ENCODE assay signal across 9 mouse cellular contexts in genomic region chr5:118065516-118066255, GRCm38 (mm10). TPM values are rescaled to one million over a fixed set of nuclear protein-coding genes. Genes with fewer than 3 reads are reported as not detected.
DNase-seq lines count a peak whose midpoint lies in the region; ATAC-seq lines count a peak whose summit lies in the region.
"Had no signal": no experiment of that assay in that cellular context is flagged by ENCODE, and none has a peak within 500 bp of the region (broad histone marks: within the 10 kb centered on the region; RNA-seq: fewer than 3 reads in every experiment).

No protein-coding gene starts in this region.

- no peak overlapping the region for H3K4me2 ChIP-seq in heart, embryonic 12.5 days
- no peak overlapping the region for H3K4me2 ChIP-seq in heart, embryonic 15.5 days

- whole genome bisulfite sequencing in heart, embryonic 12.5 days, result 87% methylated on average over 19 of the region's 19 CpGs
- WGBS in heart, embryonic 15.5 days, result 80% methylated on average over 19 of the region's 19 CpGs

- DNase-seq in heart, adult 18-20 months, result peak; percentile 69 to 79
- DNase-seq in adrenal gland, postnatal 36 days, result peak; percentile 44 to 55
- peak; percentile 84 for DNase-seq in kidney, postnatal 14 days
- no peak for DNase-seq in left cerebral cortex, adult 9 months (ENCODE audit: low spot score in 2 of 2)
- no peak for DNase-seq in right cerebral cortex, postnatal 25 days
- DNase-seq: thymus, postnatal 14 days had no signal

- H3K9me3 ChIP-seq in heart, embryonic 12.5 days (replicated peaks), result no peaks in the 10 kb centered on the region
- no peaks in the 10 kb centered on the region for H3K9me3 ChIP-seq in heart, embryonic 15.5 days (replicated peaks)

- H3K4me3 ChIP-seq in heart, embryonic 12.5 days, result no peak overlapping the region
- no peak overlapping the region for H3K4me3 ChIP-seq in heart, embryonic 15.5 days

- H3K9ac ChIP-seq in heart, embryonic 12.5 days, result no peak overlapping the region
- no peak overlapping the region for H3K9ac ChIP-seq in heart, embryonic 15.5 days

- peaks cover 40% of the 10 kb centered on the region for H3K36me3 ChIP-seq in heart, embryonic 12.5 days
- H3K36me3 ChIP-seq in heart, embryonic 15.5 days, result no peaks in the 10 kb centered on the region; the same call in 1 of the 2 replicates

- no peak overlapping the region for H3K27ac ChIP-seq in heart, embryonic 12.5 days (ENCODE audit: poor library complexity, severe bottlenecking)
- H3K27ac ChIP-seq in heart, embryonic 15.5 days, result 0 out of 2 replicates have a peak overlapping the region, but pooled peaks have one; percentile 35

- H3K27me3 ChIP-seq in heart, embryonic 12.5 days (replicated peaks), result no peaks in the 10 kb centered on the region
- H3K27me3 ChIP-seq in heart, embryonic 15.5 days, result no peaks in the 10 kb centered on the region

- ATAC-seq in heart, embryonic 12.5 days (ENCODE audit: insufficient number of reproducible peaks, low FRiP score), result no peak
- ATAC-seq in heart, embryonic 15.5 days (replicated peaks; ENCODE audit: insufficient number of reproducible peaks, insufficient read depth, low FRiP score, low read depth), result no peak
- ATAC-seq in megakaryocyte-erythroid progenitor cell, adult 5-6 weeks (replicated peaks; ENCODE audit: low FRiP score, low TSS enrichment, poor library complexity, severe bottlenecking), result no peak

- peaks cover 34% of the 10 kb centered on the region for H3K4me1 ChIP-seq in heart, embryonic 12.5 days (replicated peaks)
- peaks cover 29% of the 10 kb centered on the region for H3K4me1 ChIP-seq in heart, embryonic 15.5 days (replicated peaks)

RNA-seq across cellular contexts. Expression of gene Tesc, which starts 38.1 kb away (rescaled TPM):
- 100 to 1,000 TPM; 183 to 211 TPM for total RNA-seq in heart, adult 18-20 months (2021)
- polyA plus RNA-seq in heart, embryonic 12.5 days (2016; fragmentation: Nextera tagmentation; extraction: Ambion mirVana), result 17.3 and 20.4 TPM in 2 replicates
- 100 to 1,000 TPM; 112 to 175 TPM for total RNA-seq in adrenal gland, postnatal 36 days (2021)
- polyA plus RNA-seq in heart, embryonic 15.5 days (2015; fragmentation: Nextera tagmentation; extraction: Ambion mirVana), result 10.1 and 11.0 TPM in 2 replicates
- total RNA-seq in megakaryocyte-erythroid progenitor cell, adult 5-6 weeks (2014; fragmentation: Nextera tagmentation), result not detected in 2 replicates
- total RNA-seq in megakaryocyte-erythroid progenitor cell, adult 5-6 weeks (2017), result not detected in 2 replicates

Comparison
In these comparisons a context has a peak if more than half of its experiments do, and no peak if none do; other contexts are left out.
1. DNase-seq: peak in heart, adult 18-20 months (2 of 2), adrenal gland, postnatal 36 days (2 of 2) and kidney, postnatal 14 days (single experiment); none in left cerebral cortex, adult 9 months (0 of 2) and right cerebral cortex, postnatal 25 days (single experiment).
2. RNA of gene Tesc, which starts 38.1 kb away (total RNA-seq): 183 to 211 TPM in heart, adult 18-20 months and 112 to 175 TPM in adrenal gland, postnatal 36 days; not detected in megakaryocyte-erythroid progenitor cell, adult 5-6 weeks; every median in the first group is over 100 times any median in the second.